Mouse (Mus musculus) kidney, embryonic 14.5 days (tissue): ENCODE data around the gene Ccm2l. TPM values are rescaled to one million over a fixed set of nuclear protein-coding genes. Genes with fewer than 3 reads are reported as not detected.

Experiments used
- ATAC-seq: fragments of 200-750 bp; cut with Nextera tagmentation; 2 replicates; pipeline ENCODE4 v1.8.0; 2017; ENCODE audit warnings: moderate number of reproducible peaks, mild to moderate bottlenecking, moderate TSS enrichment, moderate library complexity; ENCODE audit not compliant: low FRiP score, low TSS enrichment
- H3K27ac ChIP-seq: fragments of 300-500 bp; sonication (generic); 2 replicates; pipeline ENCODE4 v1.5.1; 2014; ENCODE audit warnings: low read depth, mild to moderate bottlenecking, low read length, moderate library complexity, mixed read lengths
- H3K27me3 ChIP-seq: fragments of 300-500 bp; sonication (generic); 2 replicates; pipeline ENCODE4 v1.6.1; 2014; ENCODE audit warnings: mild to moderate bottlenecking, low read length; ENCODE audit not compliant: control insufficient read depth, insufficient read depth
- H3K36me3 ChIP-seq: fragments of 300-500 bp; sonication (generic); 2 replicates; pipeline ENCODE4 v1.6.1; 2014; ENCODE audit warnings: low read length, mixed read lengths; ENCODE audit not compliant: control insufficient read depth, insufficient read depth
- H3K4me1 ChIP-seq: fragments of 300-500 bp; sonication (generic); 2 replicates; pipeline ENCODE4 v1.6.1; 2014; ENCODE audit warnings: low read length, mixed read lengths; ENCODE audit not compliant: control insufficient read depth, insufficient read depth
- H3K4me2 ChIP-seq: fragments of 300-500 bp; sonication (generic); replicated peaks from 2 replicates; pipeline ENCODE4 v1.6.1; 2014; ENCODE audit warnings: low read depth, mild to moderate bottlenecking, low read length
- H3K4me3 ChIP-seq: fragments of 300-500 bp; sonication (generic); 2 replicates; pipeline ENCODE4 v1.5.1; 2014; ENCODE audit warnings: mild to moderate bottlenecking, low read length
- H3K9ac ChIP-seq: fragments of 300-500 bp; sonication (generic); 2 replicates; pipeline ENCODE4 v1.6.1; 2014; ENCODE audit warnings: low read depth, mild to moderate bottlenecking, low read length, moderate library complexity
- H3K9me3 ChIP-seq: fragments of 300-500 bp; sonication (generic); 2 replicates; pipeline ENCODE4 v1.6.1; 2016; ENCODE audit warnings: low read length; ENCODE audit not compliant: control insufficient read depth
- WGBS: fragments of 180-500 bp; shearing (Covaris S2); extraction: QIAGEN DNeasy Blood & Tissue Kit; methylation state at CpG from one replicate; pipeline ENCODE4 v1.1.7; 2014; 5-methylcytosine and 5-hydroxymethylcytosine counted together
- polyA plus RNA-seq: library from polyadenylated mRNA; unstranded; fragments of >200 nt; fragmentation: Nextera tagmentation; extraction: Ambion mirVana; gene quantifications from 2 replicates; pipeline ENCODE4 v1.2.1, GENCODE M21; 2014

The Ccm2l gene
- polyA plus RNA-seq, 1 experiment from 2014 or later, result 4.4 TPM

GRCm38 (mm10) chr2:153031126-153032082 is 34.4 kb upstream of the Ccm2l start, which contains the start of gene Xkr7:
Xkr7 (plus strand) TSS chr2:153031852.
- WGBS, result under 1% methylated on average over 34 of the region's 54 CpGs
- Histone ChIP-seq H3K27me3 (peaks cover 53% of the 10 kb centered on the region), H3K4me3 (peak within 1 kb of the TSS; percentile 48), H3K36me3 (no peaks in the 10 kb centered on the region), H3K27ac (no peak within 1 kb of the TSS), H3K4me1 (peaks cover 5% of the 10 kb centered on the region; the same call in 1 of the 2 replicates), H3K9me3 (no peaks in the 10 kb centered on the region), H3K4me2 (peak within 1 kb of the TSS; percentile 97), H3K9ac (no peak within 1 kb of the TSS)
- peak; percentile 48 for ATAC-seq

- WGBS, result 3% methylated on average over 34 of the region's 58 CpGs
Measured at GRCm38 (mm10) chr2:153032083-153032842, 33.5 kb upstream of the Ccm2l start.

GRCm38 (mm10) chr2:153032973-153033372 is 32.8 kb upstream of the Ccm2l start:
- Histone ChIP-seq H3K4me2 (no peak overlapping the region), H3K9me3 (no peaks in the 10 kb centered on the region), H3K9ac (no peak overlapping the region), H3K27me3 (peaks cover 53% of the 10 kb centered on the region), H3K4me1 (peaks cover 5% of the 10 kb centered on the region; the same call in 1 of the 2 replicates), H3K4me3 (no peak overlapping the region), H3K36me3 (no peaks in the 10 kb centered on the region), H3K27ac (no peak overlapping the region)
- no peak for ATAC-seq
- 20% methylated on average over 4 of the region's 4 CpGs for WGBS

More at GRCm38 (mm10) chr2:153032083-153032842, 33.5 kb upstream of the Ccm2l start:
- Histone ChIP-seq H3K27me3 (peaks cover 53% of the 10 kb centered on the region), H3K4me1 (peaks cover 5% of the 10 kb centered on the region; the same call in 1 of the 2 replicates), H3K4me3 (peak overlapping the region; percentile 48), H3K9me3 (no peaks in the 10 kb centered on the region), H3K27ac (no peak overlapping the region), H3K9ac (no peak overlapping the region), H3K36me3 (no peaks in the 10 kb centered on the region), H3K4me2 (peak overlapping the region; percentile 97)
- ATAC-seq, result peak; percentile 81

- no peaks in the 10 kb centered on the region for H3K9me3 ChIP-seq
Measured at GRCm38 (mm10) chr2:153033545-153034230, 32.1 kb upstream of the Ccm2l start.

GRCm38 (mm10) chr2:153036690-153037089 is 29.1 kb upstream of the Ccm2l start:
- Histone ChIP-seq H3K4me2 (no peak overlapping the region), H3K9me3 (no peaks in the 10 kb centered on the region), H3K36me3 (no peaks in the 10 kb centered on the region), H3K4me3 (no peak overlapping the region), H3K27ac (no peak overlapping the region), H3K4me1 (peaks cover 2% of the 10 kb centered on the region; the same call in 1 of the 2 replicates), H3K27me3 (peaks cover 24% of the 10 kb centered on the region), H3K9ac (no peak overlapping the region)
- WGBS, result 7% methylated on average over 2 of the region's 2 CpGs
- ATAC-seq, result no peak

More at GRCm38 (mm10) chr2:153033545-153034230, 32.1 kb upstream of the Ccm2l start:
- H3K9ac ChIP-seq, result no peak overlapping the region
- peaks cover 52% of the 10 kb centered on the region for H3K27me3 ChIP-seq
- no peak for ATAC-seq
- H3K4me1 ChIP-seq, result peaks cover 5% of the 10 kb centered on the region; the same call in 1 of the 2 replicates
- WGBS, result 77% methylated on average over 5 of the region's 5 CpGs
- no peak overlapping the region for H3K27ac ChIP-seq
- H3K4me3 ChIP-seq, result no peak overlapping the region
- no peak overlapping the region for H3K4me2 ChIP-seq
- no peaks in the 10 kb centered on the region for H3K36me3 ChIP-seq

GRCm38 (mm10) chr2:153043886-153044285 is 21.9 kb upstream of the Ccm2l start:
- ATAC-seq, result no peak
- H3K4me1 ChIP-seq, result no peaks in the 10 kb centered on the region; the same call in 1 of the 2 replicates
- no peak overlapping the region for H3K4me3 ChIP-seq
- WGBS, result 59% methylated on average over 3 of the region's 3 CpGs
- no peak overlapping the region for H3K4me2 ChIP-seq
- H3K9ac ChIP-seq, result no peak overlapping the region
- no peaks in the 10 kb centered on the region for H3K9me3 ChIP-seq
- H3K36me3 ChIP-seq, result no peaks in the 10 kb centered on the region
- no peaks in the 10 kb centered on the region for H3K27me3 ChIP-seq
- no peak overlapping the region for H3K27ac ChIP-seq

GRCm38 (mm10) chr2:153045884-153046299 is 19.9 kb upstream of the Ccm2l start:
- H3K9ac ChIP-seq, result no peak overlapping the region
- no peak for ATAC-seq

GRCm38 (mm10) chr2:153047828-153048465 is 17.8 kb upstream of the Ccm2l start:
- no peaks in the 10 kb centered on the region for H3K9me3 ChIP-seq
- no peak overlapping the region for H3K9ac ChIP-seq
- H3K4me1 ChIP-seq, result peaks cover 4% of the 10 kb centered on the region
- no peak overlapping the region for H3K27ac ChIP-seq
- ATAC-seq, result no peak
- H3K4me2 ChIP-seq, result no peak overlapping the region
- 42% methylated on average over 17 of the region's 17 CpGs for WGBS
- H3K27me3 ChIP-seq, result peaks cover 15% of the 10 kb centered on the region
- no peaks in the 10 kb centered on the region for H3K36me3 ChIP-seq
- no peak overlapping the region for H3K4me3 ChIP-seq

More at GRCm38 (mm10) chr2:153045884-153046299, 19.9 kb upstream of the Ccm2l start:
- no peaks in the 10 kb centered on the region; the same call in 1 of the 2 replicates for H3K4me1 ChIP-seq
- no peaks in the 10 kb centered on the region for H3K9me3 ChIP-seq
- H3K36me3 ChIP-seq, result no peaks in the 10 kb centered on the region
- no peaks in the 10 kb centered on the region for H3K27me3 ChIP-seq
- WGBS, result 34% methylated on average over 8 of the region's 8 CpGs
- H3K4me2 ChIP-seq, result no peak overlapping the region
- no peak overlapping the region for H3K4me3 ChIP-seq
- no peak overlapping the region for H3K27ac ChIP-seq
